Mouse (Mus musculus): Measurements from ENCODE around the gene Galk1.

The Galk1 gene

DNA sequence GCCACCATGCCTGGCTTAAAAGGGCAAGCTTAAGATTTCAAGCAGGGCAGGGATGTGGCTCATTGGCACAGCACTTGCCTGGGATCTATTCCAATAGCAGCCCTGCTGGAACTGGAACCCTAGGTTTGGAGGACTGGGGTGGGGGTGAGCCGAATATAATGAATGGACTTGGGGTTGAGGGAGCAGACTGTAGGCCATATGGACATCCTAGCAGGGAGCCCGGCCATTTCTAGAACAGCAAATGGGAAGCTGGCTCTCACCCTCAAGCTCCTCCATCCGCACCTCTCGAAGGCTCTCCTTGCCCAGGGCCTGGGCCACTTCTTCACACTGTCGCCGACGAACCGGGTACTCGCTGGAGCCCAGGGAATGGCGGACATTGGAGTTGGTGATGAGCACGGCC is 2.9 kb downstream of the Galk1 start:
- no peak for DNase-seq

DNA sequence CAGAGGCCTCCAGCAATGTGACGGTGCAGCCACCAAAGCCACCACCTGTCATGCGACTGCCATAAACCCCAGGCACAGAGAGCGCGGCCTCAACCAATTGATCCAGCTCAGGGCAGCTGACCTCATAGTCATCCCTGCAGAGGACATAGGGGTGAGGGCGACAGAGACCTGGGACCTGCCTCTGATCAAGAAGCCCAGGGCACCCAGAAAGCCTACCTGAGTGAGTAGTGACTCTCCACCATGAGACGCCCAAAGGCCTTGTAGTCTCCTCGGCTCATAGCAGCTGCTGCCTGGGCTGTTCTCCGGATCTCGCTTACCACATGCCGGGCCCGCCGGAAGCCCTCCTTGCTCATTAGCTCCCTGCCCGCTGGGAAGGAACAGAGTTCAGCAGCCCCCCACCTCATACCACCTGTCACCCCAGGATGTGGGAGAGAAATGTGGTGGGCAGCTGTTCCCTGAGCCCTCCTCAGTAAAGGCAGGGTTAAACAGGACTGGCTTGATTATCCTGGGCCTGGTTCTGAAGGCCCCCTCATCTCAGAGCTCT is 3.6 kb downstream of the Galk1 start:
- no peak for DNase-seq

DNA sequence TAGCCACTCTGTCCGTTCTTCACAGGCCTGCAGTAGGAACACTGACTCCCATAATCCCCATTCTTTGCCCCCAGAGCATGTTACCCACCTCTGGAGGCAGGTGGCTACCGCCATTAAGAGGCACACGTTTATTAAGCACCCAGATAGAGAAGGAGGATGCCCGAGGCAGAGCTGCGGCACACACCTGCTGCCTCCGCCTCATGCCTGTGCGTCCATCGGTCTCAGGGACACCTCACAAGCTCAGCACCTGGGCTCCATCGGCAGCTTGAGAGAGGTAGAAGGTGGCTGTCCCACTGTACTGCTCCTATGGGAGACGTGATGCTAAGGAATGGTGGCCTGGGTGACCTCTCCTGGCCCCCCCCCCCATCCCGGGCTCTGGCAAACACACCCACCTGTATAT is 4.1 kb downstream of the Galk1 start:
- no peak for DNase-seq

DNA sequence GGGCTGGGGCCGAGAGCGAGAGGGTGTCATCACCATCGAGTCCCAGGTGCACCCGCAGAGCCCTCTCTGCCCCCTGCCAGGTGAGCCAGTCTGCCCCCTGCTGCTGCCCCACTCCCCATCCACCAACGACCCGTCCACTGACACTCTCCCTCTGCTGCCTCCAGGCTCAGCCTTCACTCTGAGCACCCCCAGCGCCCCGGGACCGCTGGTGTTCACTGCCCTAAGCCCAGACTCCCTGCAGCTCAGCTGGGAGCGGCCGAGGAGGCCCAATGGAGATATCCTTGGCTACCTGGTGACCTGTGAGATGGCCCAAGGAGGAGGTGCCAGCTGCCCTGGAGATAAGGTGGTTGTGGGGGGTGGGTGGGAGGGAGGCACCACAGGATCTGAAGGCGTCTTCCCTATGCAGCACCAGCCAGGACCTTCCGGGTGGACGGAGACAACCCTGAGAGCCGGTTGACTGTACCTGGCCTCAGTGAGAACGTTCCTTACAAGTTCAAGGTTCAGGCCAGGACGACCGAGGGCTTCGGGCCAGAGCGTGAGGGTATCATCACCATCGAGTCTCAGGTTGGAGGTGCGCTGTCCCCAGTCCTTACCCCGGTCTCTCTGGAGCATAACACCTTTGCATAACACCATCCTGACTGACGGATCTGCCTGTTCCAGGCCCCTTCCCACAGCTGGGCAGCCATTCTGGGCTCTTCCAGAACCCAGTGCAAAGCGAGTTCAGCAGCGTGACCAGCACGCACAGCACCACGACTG is 5.2 kb downstream of the Galk1 start:
- DNase-seq: no peak

DNA sequence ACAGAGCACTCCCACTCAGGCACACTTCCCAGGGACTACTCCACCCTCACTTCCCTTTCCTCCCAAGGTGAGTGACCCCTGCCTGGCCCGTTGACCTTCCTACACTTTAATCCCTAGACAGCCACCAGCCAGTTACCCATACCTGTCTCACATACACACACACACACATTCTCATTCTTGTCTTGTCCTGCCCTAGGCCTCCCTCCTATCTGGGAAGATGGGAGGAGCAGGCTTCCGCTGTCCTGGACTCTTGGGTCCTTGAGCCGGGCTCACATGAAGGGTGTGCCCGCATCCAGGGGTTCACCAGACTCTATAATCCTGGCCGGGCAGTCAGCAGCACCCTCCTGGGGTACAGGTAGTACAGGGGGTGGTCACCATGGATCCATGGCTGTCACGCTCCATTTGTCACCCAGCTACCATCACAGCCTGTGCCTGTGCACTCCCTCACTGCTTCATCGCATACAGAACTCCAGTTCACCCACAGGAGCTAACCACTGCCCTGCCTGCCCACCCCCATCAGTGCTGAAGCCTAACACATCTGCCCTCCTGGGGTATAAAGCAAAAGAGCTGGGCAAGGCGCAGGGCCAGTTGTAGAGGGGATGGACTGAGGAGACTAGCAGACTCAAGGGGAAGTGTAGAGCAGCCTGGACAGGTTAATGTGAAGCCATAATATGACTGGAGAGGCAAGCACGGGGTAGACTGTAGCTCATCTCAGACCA is 6.7 kb downstream of the Galk1 start:
- DNase-seq: no peak

DNA sequence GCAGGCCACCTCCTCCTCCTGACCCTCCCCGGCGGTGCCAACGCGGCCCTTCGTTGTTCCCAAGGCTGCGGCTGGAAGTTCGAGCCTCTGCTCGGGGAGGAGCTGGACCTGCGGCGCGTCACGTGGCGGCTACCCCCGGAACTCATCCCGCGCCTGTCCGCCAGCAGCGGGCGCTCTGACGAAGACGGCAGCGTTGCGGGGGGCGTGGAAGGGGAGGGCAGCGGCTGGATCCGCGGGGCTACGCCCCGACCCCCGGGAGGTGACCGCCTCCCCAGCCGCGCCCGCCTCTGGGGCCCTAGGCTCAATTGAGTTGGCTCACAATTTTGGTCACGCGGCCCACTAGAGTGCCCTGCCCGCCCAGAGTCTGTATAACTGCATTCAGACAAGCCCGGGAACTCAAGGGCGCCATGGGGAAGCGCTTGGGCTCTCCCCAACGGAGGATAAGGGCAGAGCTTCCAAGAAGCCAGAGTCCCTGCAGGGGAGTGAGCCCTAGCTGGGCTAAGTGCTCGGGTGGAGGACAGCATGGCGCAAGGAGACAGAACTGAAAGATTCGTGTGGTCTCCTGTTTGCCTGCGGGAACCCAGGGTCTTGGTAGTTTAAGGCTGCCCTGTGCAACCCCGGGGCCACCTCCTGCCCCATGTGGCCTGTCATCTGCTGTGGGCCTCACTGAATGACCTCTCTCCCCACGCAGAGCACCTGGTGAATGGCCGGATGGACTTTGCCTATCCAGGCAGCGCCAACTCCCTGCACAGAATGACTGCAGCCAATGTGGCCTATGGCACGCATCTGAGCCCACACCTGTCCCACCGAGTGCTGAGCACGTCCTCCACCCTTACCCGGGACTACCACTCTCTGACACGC is 7.4 kb downstream of the Galk1 start:
- peak; percentile 87 to 91 for DNase-seq

DNA sequence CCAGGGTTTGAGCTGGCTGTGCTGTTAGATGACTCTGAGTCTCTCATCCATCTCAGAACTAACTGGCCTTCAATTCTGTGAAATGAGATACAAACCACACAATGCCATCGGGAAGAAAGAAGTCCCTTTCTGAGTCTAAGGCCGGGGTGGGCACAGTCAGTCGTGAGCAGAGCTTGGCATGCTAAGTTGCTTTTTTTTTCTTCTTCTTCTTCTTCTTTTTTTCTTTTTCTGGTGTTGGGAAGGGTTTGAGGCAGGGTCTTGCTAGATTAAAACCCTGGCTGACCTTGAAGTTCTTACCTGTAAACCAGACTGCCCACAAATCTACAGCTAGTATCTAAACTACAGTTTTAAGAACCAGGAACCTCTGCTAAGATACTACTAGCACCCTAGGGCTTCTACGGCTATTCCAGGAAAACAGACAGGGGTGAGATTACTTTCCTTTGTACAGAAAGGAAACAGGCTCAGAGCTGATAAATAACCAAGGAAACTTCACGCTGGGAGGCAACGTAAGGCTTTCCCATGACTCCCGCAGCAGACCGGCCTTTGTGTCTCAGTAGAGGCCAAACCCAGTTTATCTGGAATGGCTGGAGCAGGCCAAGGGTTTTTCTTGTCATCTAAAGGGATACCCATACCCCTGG is 8.2 kb downstream of the Galk1 start:
- no peak for DNase-seq

DNA sequence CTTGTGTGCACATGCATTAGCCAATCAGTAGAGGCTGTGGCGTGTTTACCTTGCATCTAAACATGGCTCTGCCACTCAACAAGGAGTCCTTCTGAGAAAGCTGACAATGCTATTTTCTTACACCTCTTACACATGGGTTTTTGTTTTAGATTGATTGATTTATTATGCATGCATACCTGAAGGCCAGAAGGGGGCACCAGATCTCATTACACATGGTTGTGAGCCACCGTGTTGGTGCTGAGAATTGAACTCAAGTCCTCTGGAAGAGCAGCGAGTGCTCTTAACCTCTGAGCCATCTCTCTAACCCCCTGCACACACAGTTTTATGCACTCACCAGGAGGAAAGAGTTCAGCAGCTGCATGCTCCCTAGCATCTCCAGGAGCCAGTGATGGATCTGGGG is 9.6 kb downstream of the Galk1 start:
- DNase-seq: no peak

DNA sequence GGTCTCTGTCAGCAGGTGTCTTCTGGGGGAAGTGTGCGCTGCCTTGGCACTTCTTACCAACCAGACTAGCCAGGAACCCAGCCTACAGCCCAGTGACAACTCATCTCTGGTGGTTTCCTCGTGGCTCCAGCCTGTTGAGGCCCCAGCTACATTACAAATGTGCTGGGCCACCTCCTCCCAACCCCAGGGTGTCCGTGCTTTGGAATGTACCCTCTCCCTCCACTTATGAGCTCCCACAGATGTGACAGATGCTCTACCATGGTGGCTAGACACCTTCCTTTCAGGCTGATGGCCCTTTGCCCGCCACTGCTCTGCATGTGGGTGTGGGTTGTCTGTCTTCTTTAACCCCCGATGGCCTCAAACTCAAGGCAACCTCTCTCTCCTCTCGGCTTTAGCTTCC is 10.8 kb downstream of the Galk1 start:
- no peak for DNase-seq

DNA sequence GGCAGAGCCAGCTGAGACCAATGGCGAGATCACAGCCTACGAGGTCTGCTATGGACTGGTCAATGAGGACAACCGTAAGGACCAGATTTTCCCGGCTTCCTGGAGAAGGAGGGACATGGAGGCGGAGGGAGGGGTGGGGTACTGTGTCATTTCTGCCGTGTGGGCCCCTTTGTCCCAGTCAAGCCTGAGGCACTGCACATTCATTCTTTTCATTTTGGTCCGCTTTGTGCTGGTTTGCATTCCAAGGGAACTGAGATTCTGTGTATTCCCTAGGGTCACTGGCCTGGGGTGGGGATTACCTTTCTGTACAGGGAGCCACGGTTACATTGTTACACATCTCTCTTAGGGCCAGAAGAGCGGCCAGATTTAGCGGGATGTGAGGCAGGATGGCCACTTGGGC is 11.9 kb downstream of the Galk1 start:
- no peak for DNase-seq

DNA sequence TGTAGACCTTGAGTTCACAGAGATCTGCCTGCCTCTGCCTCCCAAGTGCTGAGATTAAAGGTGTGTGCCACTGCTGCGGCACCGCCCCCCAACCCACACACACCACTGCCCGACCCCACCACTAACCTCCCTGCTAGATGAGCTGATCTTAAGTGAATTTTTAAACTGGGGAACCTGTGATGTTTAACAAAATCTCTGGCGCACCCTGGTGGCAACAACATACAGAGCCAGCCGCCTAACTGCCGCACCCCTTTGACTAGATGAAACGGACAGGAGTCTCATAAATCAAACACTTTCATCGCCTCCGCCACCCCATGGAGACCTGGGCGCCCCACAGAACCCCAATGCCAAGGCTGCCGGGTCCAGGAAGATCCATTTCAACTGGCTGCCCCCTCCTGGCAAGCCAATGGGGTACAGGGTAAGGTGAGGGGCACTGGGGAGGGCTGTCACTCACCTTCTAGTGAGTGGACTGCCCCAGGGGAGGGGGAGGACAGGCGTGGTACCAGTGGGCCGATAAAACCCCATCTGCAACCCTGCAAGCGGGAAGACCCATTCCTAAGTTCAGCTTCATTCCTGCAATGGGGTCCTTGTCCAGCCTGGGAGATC is 12.9 kb downstream of the Galk1 start:
- peak; percentile 88 to 90 for DNase-seq

DNA sequence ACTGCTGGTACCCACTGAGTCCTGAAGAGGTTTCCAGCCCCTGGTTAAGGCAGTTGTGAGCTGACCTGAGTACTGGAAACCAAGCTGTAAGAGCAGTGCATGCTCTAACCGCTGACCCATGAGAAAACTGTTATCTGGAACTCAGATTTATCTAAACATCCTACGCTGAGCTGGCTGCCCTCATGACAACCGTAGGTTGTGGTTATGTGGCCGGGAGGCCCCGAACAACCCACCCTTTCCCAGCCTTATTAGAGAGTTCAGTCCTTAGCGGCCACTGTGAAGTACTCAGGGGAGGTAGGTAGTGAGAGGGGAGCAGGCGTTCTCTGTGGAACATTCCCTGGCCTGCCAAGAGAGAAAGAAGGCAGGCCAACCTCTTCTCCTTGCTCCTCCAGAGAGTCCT is 13.5 kb downstream of the Galk1 start:
- no peak for DNase-seq

DNA sequence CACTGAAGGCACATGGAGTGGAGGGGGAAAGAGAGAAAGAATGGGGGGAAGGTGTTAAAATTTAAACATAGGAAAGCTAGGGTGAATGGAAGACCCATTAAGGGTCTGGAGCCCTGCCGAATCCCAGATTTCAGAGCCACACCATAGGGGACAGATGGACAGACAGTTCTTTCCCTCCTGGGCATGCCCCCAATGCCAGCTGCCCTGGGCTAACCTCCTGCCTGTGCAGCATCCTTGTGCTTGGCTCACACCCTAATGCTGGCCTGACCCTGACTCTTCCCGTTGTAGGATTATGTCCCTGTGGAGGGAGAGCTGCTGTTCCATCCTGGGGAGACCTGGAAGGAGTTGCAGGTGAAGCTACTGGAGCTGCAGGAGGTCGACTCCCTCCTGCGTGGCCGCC is 14.9 kb downstream of the Galk1 start:
- no peak for DNase-seq

DNA sequence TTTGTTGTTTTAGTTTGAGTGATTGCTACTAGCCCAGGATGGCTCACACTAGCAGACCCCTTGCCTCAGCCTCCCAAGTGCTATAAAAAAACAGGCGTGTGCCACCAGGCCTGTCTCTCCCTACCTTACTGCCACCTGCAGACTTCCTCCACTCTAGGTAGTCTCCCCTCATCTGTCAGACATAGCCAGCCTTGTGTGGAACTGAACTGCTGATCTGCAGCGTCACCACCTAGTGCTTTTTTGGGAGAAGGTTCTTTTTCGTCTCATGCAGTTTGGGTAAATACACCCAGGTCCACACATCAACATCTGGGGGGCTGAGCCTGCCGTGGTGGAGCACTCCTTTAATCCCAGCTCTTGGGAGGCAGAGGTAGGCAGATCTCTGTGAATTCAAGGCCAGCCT is 15.5 kb downstream of the Galk1 start:
- DNase-seq: no peak

DNA sequence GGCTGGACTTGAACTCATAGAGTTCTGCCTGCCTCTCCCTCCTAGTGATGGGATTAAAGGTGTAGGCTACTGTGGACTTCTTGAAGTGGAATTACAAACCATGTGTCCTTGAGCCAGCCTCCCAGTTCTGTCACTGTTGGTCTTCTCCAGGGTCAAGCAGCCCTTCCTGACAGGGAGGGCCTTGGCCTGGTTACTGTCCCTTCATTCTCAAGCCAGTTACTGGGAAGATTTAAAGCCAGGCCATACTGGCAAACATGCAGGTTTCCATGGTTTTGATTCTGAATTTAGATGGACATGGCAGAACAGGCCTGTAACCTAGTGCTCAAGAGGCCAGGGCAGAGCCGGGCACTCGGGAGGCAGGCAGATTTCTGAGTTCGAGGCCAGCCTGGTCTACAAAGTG is 17.3 kb downstream of the Galk1 start:
- DNase-seq: no peak

DNA sequence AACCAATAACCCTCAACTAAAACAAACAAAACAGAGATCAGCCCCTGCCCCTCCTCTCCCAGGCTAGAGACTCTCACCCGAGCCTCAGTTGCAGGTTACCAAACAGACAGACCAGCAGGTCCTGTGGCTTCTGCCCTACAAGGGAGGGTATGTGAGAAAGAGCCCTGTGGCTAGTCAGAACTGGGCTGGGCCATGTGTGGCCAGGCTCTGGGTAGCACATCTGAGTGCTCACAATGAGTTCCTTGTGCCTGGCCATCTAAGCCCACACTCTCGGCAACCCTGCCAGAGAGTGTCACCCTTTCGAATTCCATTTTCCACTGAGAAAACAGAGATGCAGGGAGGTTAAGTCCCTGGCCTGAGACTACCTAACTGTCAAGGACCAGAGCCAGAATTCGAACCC is 20.4 kb downstream of the Galk1 start:
- no peak for DNase-seq

DNA sequence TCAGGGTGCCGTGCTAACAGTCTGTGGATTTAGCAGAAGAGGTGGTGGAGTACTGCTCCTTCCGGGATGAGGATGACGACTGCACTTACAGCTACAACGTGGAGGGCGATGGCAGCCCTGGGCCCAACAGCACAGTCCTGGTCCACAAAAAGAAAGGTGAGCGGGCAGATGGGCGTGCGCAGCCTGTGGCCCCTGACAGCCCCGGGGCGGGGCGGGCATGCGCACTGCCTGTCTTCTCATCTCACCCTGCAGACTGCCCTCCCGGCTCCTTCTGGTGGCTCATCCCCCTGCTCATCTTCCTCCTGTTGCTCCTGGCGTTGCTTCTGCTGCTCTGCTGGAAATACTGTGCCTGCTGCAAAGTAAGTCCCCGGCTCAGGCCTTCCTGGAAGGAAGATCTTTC is 22.8 kb downstream of the Galk1 start:
- no peak for DNase-seq

DNA sequence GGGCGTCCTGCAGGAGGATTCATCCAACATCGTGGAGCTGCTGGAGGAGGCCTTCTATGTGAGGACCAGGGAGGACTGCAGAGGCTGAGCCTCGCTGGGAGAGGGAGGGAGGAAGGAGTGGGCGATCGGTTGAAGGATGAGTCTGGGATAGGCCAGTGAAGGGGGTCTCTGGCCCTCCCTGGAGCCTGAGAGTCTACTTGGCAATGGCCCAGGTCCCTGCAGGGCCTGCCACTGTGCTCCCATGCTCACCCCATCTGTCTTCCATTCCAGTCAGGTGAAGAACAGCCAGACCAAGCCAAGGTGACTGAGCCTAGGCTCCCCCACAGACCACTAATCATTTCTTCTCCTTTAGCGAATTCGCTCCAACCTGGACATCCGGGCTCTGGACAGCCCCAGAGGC is 29.2 kb downstream of the Galk1 start:
- DNase-seq: no peak

DNA sequence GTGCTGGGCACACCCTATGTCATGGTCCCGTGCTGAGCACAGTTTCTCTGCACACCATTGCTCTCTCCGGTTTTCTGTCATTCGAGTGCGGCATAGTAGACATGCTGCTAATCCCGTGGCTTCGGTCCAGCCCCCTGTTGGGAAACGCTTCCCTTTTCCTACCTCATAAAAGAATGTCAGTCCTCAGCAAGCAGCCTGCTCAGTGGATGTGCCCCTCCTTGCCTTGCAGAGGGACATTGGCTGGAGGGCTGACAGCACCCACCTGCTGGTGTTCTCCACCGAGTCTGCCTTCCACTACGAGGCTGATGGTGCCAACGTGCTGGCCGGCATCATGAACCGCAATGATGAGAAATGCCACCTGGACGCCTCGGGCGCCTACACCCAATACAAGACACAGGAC is 30.0 kb downstream of the Galk1 start:
- DNase-seq: no peak

DNA sequence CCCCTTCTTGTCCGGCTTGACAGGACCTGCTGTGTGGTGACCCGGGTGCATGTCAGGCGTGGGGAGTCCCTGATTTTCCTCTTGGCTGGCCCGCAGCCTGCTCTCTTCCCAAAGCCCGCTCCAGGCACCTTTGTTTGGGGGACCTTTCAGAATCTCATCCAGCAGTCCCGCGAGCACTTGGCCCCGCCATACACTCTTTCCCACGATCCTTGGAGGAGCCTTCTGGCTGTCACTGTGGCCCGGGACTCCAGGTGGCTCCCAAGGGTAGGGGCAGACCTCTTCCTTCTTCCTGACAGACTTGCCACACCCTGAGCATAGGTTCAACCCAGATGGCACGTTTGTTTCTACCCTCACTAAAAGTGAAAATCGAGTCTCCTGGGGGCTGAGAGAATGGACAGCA is 37.0 kb downstream of the Galk1 start:
- DNase-seq: no peak

DNA sequence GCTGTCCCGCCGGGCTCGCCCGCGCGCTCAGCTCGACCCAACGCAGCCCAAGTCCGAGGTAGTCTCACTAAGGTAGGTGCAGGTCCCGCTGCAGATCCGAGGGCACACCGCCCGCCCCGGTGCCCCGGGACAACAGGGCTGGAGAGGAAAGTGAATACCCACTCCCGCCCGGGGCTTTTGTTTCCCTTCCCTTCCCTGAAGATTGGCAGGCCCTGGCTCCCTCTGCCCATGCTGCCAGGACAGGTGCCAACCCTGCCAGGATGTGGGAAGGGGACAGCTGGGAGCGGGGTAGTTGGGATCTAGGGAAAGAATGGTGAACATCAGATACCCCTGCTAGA is 37.5 kb downstream of the Galk1 start:
- no peak for DNase-seq

DNA sequence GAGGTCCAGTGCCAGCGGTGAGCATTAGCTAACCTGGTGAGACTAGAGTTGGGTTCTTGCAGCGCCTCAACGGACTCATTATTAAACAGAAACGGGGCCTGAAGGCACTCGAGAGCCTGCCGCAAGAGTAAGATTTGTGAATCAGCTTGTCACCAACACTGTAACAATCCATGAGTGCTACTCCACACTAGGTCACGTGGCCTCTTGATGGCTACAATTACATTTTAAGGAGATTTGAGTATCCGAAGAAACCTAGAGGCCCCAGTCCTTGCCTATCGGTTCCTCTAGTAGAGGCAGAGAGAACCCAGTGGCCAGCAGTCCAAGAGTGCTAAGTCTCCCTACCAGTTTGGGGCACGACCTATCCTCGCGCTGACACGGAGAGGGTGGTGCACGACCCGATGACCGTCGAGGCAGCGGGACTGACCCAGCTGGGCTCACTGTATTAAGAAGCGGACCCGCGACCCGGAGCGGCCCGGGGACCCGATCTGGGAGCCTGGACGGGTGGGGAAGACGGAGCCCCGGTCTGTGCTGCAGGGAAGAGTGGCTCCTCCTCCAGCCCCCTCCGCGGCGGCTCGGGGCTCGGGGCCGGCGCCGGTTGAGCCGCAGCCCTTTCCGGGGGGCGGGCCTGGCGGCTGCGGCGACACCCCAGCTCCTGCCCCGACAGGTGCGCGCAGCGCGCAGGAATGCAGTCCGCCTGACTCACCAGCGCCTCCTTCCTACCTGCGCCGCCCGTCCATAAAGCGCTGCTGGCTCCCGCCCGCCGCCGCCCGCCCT is 38.0 kb downstream of the Galk1 start, which contains the start of gene Itgb4:
TSS of gene Itgb4 (plus strand) at position 401 of the 774 bp plus-strand sequence.
- peak; percentile 72 to 83 for DNase-seq

Measured in kidney, postnatal 4 days (tissue).